ENCODE assay signal across 16 mouse cellular contexts in the genomic region with DNA sequence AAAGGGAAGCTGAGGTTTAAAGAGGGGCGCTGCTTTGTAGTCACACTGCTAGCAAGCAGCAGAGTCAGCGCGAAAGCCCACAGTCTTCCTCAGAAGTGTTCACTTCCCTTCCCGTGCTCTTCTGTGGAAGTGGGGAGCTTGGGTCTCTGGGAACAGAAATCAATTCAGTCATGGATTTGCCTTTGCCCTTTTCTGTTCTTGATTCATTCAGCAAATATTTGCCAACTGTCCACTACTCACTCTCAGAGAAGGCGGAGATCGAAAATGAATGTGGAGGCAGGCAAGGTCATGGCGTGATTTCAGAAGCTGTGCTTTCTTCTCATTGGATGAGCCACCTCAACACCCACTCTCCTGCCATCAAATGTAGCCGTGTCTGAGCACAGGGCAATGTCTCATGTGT. TPM values are rescaled to one million over a fixed set of nuclear protein-coding genes. Genes with fewer than 3 reads are reported as not detected.
A peak's percentile ranks its signal among the peaks of the same experiment; 100 is the strongest.
DNase-seq lines count a peak whose midpoint lies in the region; ATAC-seq and TF ChIP-seq lines count a peak whose summit lies in the region.
"Had no signal": no experiment of that assay in that cellular context is flagged by ENCODE, and none has a peak within 500 bp of the region (broad histone marks: within the 10 kb centered on the region; RNA-seq: fewer than 3 reads in every experiment).

No protein-coding gene starts in this region.

- no peak overlapping the region for H3K4me2 ChIP-seq in kidney, embryonic 16.5 days (replicated peaks; ENCODE audit: low read depth, low read length)
- no peak overlapping the region for H3K4me2 ChIP-seq in lung, postnatal 0 days (replicated peaks; ENCODE audit: low read depth, low read length)
- no peak overlapping the region for H3K4me2 ChIP-seq in forebrain, embryonic 12.5 days

- TF ChIP-seq CTCF in lung, postnatal 0 days (IDR thresholded peaks at IDR 0.05): no peak

- no peak for ATAC-seq in kidney, embryonic 16.5 days (ENCODE audit: low FRiP score, low TSS enrichment)
- ATAC-seq in lung, postnatal 0 days: no peak
- ATAC-seq in forebrain, embryonic 12.5 days (ENCODE audit: low FRiP score): no peak
- ATAC-seq: forebrain, postnatal 0 days had no signal

- 87% methylated on average over 8 of the region's 8 CpGs for WGBS in kidney, embryonic 16.5 days
- WGBS in lung, postnatal 0 days: 44% methylated on average over 8 of the region's 8 CpGs
- WGBS in forebrain, embryonic 12.5 days: 92% methylated on average over 8 of the region's 8 CpGs

- no peak overlapping the region for H3K4me3 ChIP-seq in kidney, embryonic 16.5 days (ENCODE audit: low read length)
- H3K4me3 ChIP-seq in lung, postnatal 0 days (ENCODE audit: low read depth, low read length): no peak overlapping the region
- H3K4me3 ChIP-seq in forebrain, embryonic 12.5 days (replicated peaks): no peak overlapping the region

- H3K4me1 ChIP-seq in kidney, embryonic 16.5 days (ENCODE audit: insufficient read depth, low read length): peaks cover 42% of the 10 kb centered on the region
- H3K4me1 ChIP-seq in lung, postnatal 0 days (ENCODE audit: insufficient read depth, low read depth, low read length): peaks cover 32% of the 10 kb centered on the region
- H3K4me1 ChIP-seq in forebrain, embryonic 12.5 days: peaks cover 29% of the 10 kb centered on the region

- no peaks in the 10 kb centered on the region for H3K36me3 ChIP-seq in kidney, embryonic 16.5 days (ENCODE audit: insufficient read depth, low read length)
- 0 out of 2 replicates have a peak, but pooled peaks cover 4% of the 10 kb centered on the region for H3K36me3 ChIP-seq in lung, postnatal 0 days (ENCODE audit: insufficient read depth, low read length)
- peaks cover 6% of the 10 kb centered on the region for H3K36me3 ChIP-seq in forebrain, embryonic 12.5 days (replicated peaks)

- peak; percentile 46 for DNase-seq in adipocyte (ENCODE audit: low spot score)
- peak; percentile 63 for DNase-seq in adrenal gland, postnatal 10 days
- DNase-seq in lung, postnatal 0 days (ENCODE audit: low spot score): peak; percentile 51
- DNase-seq in layer of hippocampus, adult 11-12 months (ENCODE audit: low spot score): no peak
- no peak for DNase-seq in yolk sac, embryonic 10.5 days (ENCODE audit: low spot score)
- DNase-seq: cerebellum, adult 9-11 months; forebrain, postnatal 0 days; retina, postnatal 1 day had no signal

- no peak for TF ChIP-seq EP300 in lung, postnatal 0 days (IDR thresholded peaks at IDR 0.05)

- H3K9ac ChIP-seq in kidney, embryonic 16.5 days (replicated peaks; ENCODE audit: low read length): no peak overlapping the region; the same call in 1 of the 2 replicates
- no peak overlapping the region for H3K9ac ChIP-seq in lung, postnatal 0 days (replicated peaks; ENCODE audit: low read depth)
- no peak overlapping the region for H3K9ac ChIP-seq in forebrain, embryonic 12.5 days
- H3K9ac ChIP-seq: forebrain, postnatal 0 days had no signal

- H3K27me3 ChIP-seq in kidney, embryonic 16.5 days (ENCODE audit: insufficient read depth, low read length): no peaks in the 10 kb centered on the region
- no peaks in the 10 kb centered on the region for H3K27me3 ChIP-seq in lung, postnatal 0 days (replicated peaks; ENCODE audit: insufficient read depth, low read length)
- H3K27me3 ChIP-seq in forebrain, embryonic 12.5 days: no peaks in the 10 kb centered on the region

- H3K9me3 ChIP-seq in kidney, embryonic 16.5 days (ENCODE audit: low read length): no peaks in the 10 kb centered on the region
- no peaks in the 10 kb centered on the region for H3K9me3 ChIP-seq in lung, postnatal 0 days (ENCODE audit: low read length)
- no peaks in the 10 kb centered on the region for H3K9me3 ChIP-seq in forebrain, embryonic 12.5 days
- H3K9me3 ChIP-seq: G1E had no signal

- H3K27ac ChIP-seq in kidney, embryonic 16.5 days (ENCODE audit: low read length): peak overlapping the region; percentile 94
- peak overlapping the region; percentile 43 for H3K27ac ChIP-seq in lung, postnatal 0 days (ENCODE audit: low read length)
- H3K27ac ChIP-seq in forebrain, embryonic 12.5 days: no peak overlapping the region

RNA-seq across cellular contexts. Expression of a gene that starts 1.8 kb away (rescaled TPM):
- 10 to 100 TPM; 31.7 to 34.5 TPM for total RNA-seq in adrenal gland, postnatal 10 days (2021)
- 65.9 and 67.0 TPM in 2 replicates for polyA plus RNA-seq in kidney, embryonic 16.5 days (2015; fragmentation: Nextera tagmentation; extraction: Ambion mirVana)
- polyA plus RNA-seq in lung, postnatal 0 days (2015; fragmentation: Nextera tagmentation; extraction: Ambion mirVana): 63.5 and 66.2 TPM in 2 replicates
- polyA plus RNA-seq in forebrain, embryonic 12.5 days (2016; fragmentation: Nextera tagmentation; extraction: Ambion mirVana): 60.5 and 67.4 TPM in 2 replicates

RNA-seq across cellular contexts. Expression of a gene that starts 2.2 kb away (rescaled TPM):
- 1 to 10 TPM; 2.5 to 4.8 TPM for total RNA-seq in adrenal gland, postnatal 10 days (2021)
- polyA plus RNA-seq in kidney, embryonic 16.5 days (2015; fragmentation: Nextera tagmentation; extraction: Ambion mirVana): 8.1 and 14.0 TPM in 2 replicates
- polyA plus RNA-seq in lung, postnatal 0 days (2015; fragmentation: Nextera tagmentation; extraction: Ambion mirVana): 23.5 and 32.9 TPM in 2 replicates
- polyA plus RNA-seq in forebrain, embryonic 12.5 days (2016; fragmentation: Nextera tagmentation; extraction: Ambion mirVana): 4.7 and 6.2 TPM in 2 replicates
- total RNA-seq: megakaryocyte-erythroid progenitor cell, adult 5-6 weeks had no signal

RNA-seq across cellular contexts. Expression of a gene that starts 14.8 kb away (rescaled TPM):
- total RNA-seq in adrenal gland, postnatal 10 days (2021): 100 to 1,000 TPM; 101 to 246 TPM
- polyA plus RNA-seq in kidney, embryonic 16.5 days (2015; fragmentation: Nextera tagmentation; extraction: Ambion mirVana): 204 and 209 TPM in 2 replicates
- polyA plus RNA-seq in lung, postnatal 0 days (2015; fragmentation: Nextera tagmentation; extraction: Ambion mirVana): 217 and 289 TPM in 2 replicates
- polyA plus RNA-seq in forebrain, embryonic 12.5 days (2016; fragmentation: Nextera tagmentation; extraction: Ambion mirVana): 12.1 and 12.6 TPM in 2 replicates
- polyA plus RNA-seq: G1E had no signal

RNA-seq across cellular contexts. Expression of a gene that starts 15.0 kb away (rescaled TPM):
- not detected for total RNA-seq in adrenal gland, postnatal 10 days (2021)
- not detected in 2 replicates for polyA plus RNA-seq in kidney, embryonic 16.5 days (2015; fragmentation: Nextera tagmentation; extraction: Ambion mirVana)
- polyA plus RNA-seq in lung, postnatal 0 days (2015; fragmentation: Nextera tagmentation; extraction: Ambion mirVana): not detected in 2 replicates
- polyA plus RNA-seq in forebrain, embryonic 12.5 days (2016; fragmentation: Nextera tagmentation; extraction: Ambion mirVana): not detected in 2 replicates
- total RNA-seq: forebrain, postnatal 0 days; G1E; left cerebral cortex, postnatal 10 days; megakaryocyte-erythroid progenitor cell, adult 5-6 weeks had no signal
- polyA plus RNA-seq: embryonic facial prominence, embryonic 14.5 days; forebrain, postnatal 0 days; G1E; heart, embryonic 14.5 days; thymus, postnatal 0 days had no signal

RNA-seq across cellular contexts. Expression of a gene that starts 27.4 kb away (rescaled TPM):
- total RNA-seq in adrenal gland, postnatal 10 days (2021): 10 to 100 TPM; 13.1 to 20.5 TPM
- 12.6 and 18.2 TPM in 2 replicates for polyA plus RNA-seq in kidney, embryonic 16.5 days (2015; fragmentation: Nextera tagmentation; extraction: Ambion mirVana)
- polyA plus RNA-seq in lung, postnatal 0 days (2015; fragmentation: Nextera tagmentation; extraction: Ambion mirVana): 39.9 and 44.6 TPM in 2 replicates
- polyA plus RNA-seq in forebrain, embryonic 12.5 days (2016; fragmentation: Nextera tagmentation; extraction: Ambion mirVana): 4.6 and 4.7 TPM in 2 replicates

Comparison
In these comparisons a context has a peak if more than half of its experiments do, and no peak if none do; other contexts are left out.
1. DNase-seq: peak in adipocyte (single experiment), adrenal gland, postnatal 10 days (single experiment) and lung, postnatal 0 days (single experiment); none in layer of hippocampus, adult 11-12 months (single experiment) and yolk sac, embryonic 10.5 days (single experiment).
2. RNA of a gene that starts 14.8 kb away (polyA plus RNA-seq): 217 to 289 TPM in lung, postnatal 0 days and 204 to 209 TPM in kidney, embryonic 16.5 days; 12.1 to 12.6 TPM in forebrain, embryonic 12.5 days; every median in the first group is over 10 times any median in the second.